Mouse (Mus musculus) cerebellum, postnatal 14 days (tissue): ENCODE results near the gene Map2k6.

Experiments used
- DNase-seq, 2 experiments: peaks; one replicate each; pipeline ENCODE4 v3.0.0; 2021; ENCODE audit warnings: mixed read lengths in 2 of 2

The Map2k6 gene

DNA sequence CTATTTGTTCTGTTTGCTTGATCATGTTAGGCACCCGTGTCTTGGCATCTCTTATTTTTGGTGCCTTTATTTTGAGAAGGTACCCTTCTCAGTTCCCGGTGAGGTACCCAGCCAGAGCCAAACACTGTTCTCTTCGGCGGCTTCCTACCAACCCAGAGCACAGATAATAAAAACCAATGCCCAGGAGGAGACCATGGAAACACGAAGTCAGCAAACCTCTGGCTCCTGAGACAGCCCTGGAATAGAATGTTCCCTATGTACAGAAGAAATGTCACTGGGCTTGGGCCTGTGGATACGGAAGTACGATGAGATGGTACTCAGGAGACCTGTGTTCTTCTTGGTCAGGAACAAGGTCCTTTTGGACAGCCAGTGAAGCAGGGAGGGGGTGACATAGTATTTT, 89.4 kb downstream of the Map2k6 start:
- DNase-seq: no peak

DNA sequence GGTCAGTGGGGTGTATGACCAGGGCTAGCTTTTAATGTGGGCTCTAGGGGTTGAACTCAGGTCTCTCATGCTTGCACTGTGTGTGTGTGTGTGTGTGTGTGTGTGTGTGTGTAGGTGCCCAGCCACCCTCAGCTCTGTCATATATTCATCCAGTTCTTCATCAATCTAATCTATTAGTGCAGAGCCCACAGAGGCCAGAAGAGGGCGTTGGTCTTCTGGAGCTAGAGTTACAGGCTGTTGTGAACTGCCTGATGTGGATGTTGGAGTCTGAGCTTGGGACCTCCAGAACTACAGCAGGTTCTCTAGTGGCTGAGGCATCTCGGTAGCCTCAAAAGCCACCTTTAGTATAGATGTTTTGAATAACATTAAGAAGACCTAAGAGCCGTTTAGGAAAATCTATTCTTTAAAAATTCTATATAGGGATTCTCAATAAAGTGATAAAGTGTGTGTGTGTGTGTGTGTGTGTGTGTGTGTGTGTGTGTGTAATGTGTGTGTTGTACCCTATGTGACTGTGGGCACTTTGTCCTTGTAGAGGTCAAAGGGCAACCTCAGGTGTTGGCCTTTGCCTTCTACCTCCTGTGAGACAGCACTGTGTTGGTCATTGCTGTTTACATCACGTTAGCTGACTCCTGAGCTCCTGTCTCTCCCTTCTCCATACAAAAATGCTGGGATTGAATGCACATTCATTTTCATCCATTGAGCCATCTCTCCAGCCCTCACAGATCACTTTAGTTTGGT, 96.6 kb downstream of the Map2k6 start:
- DNase-seq: no peak

DNA sequence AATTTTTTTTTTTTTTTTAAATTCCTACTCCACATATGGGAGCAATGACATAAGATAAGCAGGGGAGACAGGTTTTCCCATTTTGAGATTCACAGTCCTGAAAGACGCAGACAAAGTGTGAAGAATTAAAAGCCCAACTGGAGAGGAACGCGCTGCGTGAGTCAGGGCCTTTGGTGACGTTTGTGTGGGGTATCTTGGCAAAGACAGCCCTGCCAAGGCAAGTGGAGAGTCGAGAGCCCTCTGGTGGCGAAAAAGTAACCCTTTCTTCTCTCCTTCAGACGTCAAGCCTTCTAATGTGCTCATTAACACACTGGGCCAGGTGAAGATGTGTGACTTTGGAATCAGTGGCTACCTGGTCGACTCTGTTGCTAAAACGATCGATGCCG, 97.1 kb downstream of the Map2k6 start:
- DNase-seq: peak; percentile 76 to 81

DNA sequence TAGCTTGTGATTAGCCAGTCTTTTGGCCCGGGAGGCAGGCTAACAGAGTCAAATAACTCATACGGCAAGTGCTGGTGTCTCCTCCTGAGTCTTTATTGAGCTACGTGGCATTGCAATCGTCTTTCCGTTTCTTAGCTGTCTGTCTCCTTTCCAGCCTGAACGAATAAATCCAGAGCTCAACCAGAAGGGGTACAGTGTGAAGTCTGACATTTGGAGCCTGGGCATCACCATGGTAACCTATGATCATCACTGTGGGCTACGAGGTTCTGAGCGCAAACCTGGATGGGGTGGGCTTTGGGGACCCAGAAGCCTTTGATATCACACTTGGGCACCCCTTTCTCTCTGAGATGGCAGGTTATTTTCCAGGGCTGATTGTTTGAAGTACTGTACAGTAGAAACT, 98.8 kb downstream of the Map2k6 start:
- no peak for DNase-seq

DNA sequence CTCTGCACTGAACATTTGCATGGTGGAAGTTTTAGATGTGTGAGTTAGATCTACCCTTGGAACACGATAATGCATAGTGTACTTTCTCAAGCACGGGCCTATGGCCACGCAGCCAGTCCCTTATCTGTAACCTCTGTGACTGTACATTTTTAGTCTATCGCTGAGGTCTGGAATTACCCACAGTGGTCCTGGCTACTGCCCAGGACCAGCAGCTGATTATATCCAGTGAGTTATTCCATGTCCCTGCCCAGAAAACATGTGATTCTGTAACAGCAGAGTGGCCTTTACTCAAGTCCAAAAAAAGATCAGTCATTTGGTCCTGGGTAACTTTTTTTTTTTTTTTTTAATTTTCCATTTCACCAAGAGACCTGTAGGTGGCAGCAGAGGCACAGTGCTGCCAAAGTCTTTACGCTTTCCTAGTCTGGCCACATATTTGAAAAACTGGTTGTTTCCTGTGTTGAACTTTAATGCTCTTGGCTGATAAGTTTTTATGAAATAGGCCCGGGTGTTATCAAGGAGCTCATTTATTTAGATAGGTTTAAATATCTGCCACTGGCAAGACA, 99.8 kb downstream of the Map2k6 start:
- DNase-seq: peak; percentile 44 to 62

DNA sequence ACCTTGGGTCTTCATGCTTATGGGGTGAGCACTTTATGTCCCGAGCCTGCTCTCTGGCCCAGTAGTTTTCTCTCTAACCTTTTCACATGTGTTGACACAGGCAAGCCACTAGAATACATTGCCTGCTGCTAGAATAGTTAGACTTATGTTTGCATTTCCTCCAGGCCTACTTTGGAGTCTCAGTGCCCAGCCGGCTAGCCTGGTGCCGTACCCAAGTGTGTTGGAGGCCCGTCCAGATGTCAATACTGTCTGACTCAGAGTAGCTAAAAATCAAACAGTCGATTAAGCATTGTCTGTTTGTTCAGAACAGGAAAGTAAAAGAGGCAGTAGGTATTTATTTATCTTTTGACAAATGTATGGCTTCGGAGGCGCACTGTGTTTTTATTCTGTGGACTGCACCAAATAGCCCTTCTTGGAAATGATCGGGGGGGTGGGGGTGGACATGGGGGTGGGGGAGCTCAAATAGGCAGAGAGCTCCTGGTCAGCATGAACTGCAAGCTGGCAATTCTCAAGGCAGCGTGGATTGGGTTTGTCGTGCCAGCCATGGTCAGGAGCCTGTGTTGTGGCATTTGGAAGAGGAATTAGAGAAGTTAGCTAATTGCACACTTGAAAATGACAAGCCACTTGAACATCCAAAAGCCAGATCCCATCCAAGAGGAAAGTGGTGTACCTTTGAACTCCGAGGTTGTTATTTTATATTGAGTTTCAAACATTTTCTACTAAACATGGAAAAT, 104.2 kb downstream of the Map2k6 start:
- DNase-seq: no peak

DNA sequence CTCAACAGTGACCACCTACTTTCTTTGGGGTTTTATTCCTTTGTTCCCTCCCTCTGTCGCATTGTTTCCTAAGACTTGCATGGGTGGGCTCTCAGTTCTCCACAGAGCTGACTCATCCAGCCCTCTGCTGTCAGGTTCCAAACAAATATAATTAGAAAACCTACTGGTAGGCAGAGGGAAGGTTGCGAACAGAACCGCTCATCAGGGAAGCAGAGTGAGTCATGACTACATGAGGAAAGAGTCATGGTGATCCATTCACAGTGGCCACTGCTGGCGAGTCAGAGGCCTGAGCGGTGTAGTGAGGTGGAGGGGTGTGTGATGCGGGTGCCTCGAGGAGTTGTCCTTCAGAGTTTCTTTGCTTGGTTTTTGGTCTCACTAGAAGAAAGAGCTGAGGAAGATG, 112.5 kb downstream of the Map2k6 start:
- DNase-seq: no peak

DNA sequence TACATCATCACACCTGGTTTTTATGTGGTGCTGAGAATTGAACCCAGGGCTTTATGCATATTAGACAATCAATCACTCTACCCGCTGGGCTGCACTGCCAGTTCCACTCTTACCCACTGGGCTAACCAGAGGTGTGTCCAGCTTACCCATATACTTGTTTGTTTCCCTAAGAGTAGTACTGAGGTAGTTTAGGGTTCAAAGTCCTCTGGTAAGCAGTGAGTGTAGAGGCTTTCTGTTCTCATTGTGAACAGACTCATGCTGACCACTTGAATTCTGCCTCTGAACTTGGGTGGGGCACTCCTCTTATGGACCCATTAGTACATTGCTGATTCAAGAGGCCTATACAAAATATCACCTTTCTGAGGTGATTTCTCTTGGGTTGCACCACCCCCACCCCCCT, 119.7 kb downstream of the Map2k6 start:
- no peak for DNase-seq

DNA sequence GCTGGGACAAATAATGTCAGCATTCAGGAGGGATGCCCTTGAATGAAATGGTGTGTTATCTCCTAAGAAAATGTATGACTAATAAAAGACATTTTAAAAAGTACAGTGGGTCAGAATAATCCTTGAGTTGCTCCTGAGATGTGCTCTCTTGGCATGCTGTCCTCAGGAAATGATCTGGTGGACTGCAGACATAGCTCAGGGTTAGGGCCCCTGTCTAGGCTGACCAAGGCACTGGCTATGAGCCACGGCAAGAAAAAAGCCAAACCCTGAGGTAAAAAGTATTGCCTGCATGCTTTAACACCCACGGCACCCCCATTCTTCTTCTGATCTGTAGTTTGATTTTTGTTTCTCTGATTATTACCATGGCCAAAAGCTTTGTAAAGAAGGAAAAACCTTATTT, 124.0 kb downstream of the Map2k6 start:
- DNase-seq: no peak

DNA sequence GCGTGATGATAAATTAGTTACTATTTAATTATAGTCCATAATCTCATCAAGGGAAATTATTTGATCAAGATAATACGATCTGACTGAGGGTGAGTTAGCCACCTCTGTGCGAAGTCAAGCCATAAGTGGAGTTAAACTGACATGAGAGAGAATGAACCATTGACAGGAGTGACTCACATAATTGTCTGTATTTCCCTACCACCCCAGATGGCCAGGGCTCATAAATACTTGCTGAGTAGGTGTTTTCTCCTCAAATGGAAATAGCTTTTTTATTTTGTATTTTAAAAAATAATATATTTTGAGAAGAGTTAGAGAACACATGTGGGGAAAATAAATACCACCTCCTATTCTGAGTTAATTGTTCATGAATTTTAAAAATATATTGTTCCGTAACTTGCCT, 127.2 kb downstream of the Map2k6 start:
- DNase-seq: no peak

DNA sequence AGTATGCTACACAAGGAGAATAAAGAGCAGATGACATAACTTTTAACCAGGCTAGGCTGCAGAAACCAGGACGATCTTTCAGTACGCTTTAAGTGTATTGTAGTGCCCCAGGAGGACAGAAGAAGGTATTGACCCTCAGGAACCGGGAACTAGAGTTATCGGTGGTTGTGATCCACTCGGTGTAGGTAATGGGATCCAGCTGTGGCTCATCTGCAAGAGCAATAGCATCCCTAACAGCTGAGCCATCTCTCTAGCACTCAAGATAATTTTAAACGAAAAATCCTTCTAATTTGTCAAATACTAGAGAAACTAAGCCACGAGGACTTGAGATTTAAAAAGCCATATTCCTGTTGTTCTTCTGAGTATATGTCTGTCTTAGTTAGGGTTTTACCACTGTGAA, 132.2 kb downstream of the Map2k6 start:
- DNase-seq: no peak

DNA sequence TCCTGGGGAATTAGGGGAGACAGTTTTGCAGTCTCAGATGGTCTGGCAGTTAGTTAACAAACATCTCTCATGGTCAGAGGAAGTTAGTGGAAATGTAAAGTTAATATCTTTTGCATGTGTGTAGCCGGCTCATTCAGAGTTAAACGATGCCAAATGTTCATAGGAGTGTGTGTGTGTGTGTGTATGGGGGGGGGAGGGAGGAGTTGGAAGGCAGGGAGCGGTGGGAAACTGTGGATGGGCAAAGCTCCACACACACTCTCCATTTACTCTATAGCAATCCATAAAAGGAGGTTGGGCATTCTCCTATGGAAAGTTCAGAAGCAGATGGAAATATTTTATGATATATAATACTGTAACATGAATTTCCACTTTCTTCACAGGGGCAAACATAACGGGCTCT, 135.9 kb downstream of the Map2k6 start:
- no peak for DNase-seq

DNA sequence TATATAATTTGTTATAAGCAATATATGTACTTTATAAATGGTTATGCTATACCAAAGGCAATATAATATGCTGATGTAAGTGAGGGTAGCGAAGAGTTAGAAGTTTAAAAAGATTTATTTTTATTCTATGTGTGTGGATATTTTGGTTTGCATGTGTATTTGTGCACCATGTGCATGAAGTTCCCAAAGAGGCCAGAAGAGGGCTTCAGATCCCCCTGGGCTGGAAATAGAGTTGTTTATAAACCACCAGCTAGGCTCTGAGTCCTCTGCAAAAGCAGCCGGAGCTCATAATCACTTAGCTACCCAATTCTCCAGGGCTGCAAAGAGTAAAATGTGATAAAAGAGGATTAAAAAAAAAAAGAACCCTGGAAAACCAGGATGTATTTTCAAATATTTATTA, 137.6 kb downstream of the Map2k6 start:
- peak in 1 of 2 experiments; percentile 36 for DNase-seq

DNA sequence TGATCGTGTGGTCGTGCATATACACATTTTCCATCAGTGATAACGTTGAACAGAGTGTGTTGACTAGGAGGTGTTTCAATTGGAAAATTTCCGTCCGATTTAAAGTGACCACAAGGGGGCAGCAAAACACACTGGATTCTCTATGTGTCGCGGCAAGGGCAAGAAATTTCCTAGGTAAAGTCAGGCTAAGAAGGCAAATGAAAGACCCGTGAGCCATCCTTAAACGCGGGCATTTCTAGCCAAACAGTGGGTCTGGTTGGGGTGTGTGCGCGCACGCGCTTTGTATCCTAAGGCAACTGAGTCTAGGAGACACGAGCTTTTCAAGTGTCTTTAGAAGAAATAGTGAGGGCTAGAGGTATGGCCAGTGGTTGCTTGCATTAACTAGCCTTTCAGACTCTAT, 138.7 kb downstream of the Map2k6 start:
- peak; percentile 86 to 89 for DNase-seq

DNA sequence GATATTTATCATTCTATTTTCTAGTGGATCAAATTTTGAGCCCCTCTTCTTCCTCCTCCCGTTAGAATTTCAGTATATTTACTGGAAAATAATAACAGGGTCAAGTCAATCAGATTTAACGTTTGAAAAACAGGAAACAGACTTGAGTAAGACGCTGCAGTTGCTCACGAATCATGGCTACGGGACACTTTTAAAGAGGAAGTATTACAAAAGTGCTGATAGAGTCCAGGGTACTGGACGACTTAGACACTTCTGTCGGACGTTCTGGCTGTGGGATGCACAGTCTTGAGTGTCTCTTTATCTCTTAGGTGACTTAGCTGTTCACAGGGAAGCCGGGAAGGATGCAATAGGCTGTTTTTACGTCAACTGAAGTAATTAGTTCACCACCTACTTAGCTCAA, 139.3 kb downstream of the Map2k6 start:
- no peak for DNase-seq

DNA sequence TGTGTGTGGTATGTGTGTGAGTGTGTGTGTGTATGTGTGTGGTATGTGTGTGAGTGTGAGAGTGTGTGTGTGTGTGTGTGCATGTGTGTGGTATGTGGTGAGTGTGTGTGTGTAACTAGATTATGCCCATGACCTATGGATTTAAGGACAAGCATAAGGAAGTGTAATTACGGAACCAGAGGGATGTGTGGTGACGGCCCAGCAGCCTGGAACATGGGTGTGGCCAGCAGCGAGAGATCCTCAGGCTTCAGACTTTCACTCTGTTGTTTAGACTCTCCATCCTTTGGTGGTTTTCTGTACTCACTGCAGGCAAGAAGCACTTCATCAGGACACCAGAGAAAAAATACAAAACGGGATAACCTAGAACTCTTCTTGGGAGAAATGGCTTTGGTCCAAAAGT, 143.0 kb downstream of the Map2k6 start:
- DNase-seq: no peak

DNA sequence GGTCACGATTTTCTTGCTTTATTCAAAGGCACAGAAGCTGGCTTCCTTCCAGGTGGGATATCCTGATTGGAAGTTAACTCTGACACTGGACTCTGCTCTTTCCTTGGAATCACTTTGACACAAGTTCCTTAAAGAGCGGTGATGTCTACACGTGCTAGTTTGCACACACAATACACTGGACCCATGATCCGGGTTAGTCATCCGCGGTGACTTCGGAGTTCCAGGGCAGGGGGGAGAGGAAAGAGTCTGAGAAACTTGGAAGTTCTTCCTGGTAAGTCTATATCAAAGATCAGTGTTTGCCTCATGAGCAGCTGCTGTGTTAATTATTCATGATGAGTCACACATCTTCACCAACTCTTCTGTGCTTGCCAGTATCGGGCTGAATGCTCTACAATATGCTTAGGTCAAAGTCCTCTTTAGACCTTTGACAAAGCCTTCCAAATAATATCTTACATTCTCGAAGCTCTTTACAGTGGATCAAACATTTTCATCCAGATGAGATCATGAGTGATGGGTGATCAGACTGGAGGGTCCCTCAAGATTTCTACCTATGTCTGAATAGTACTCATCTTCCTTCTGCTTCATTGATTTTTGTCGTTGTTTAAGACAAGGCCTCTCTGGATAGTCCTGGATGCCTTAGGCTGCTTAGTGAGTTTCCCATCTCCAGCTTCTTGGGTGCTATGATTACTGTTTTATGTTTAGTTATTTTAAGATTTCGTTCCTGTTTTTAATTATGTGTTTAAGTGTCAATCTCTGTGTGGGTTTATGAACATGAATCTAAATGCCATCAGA, 145.7 kb downstream of the Map2k6 start:
- no peak for DNase-seq

DNA sequence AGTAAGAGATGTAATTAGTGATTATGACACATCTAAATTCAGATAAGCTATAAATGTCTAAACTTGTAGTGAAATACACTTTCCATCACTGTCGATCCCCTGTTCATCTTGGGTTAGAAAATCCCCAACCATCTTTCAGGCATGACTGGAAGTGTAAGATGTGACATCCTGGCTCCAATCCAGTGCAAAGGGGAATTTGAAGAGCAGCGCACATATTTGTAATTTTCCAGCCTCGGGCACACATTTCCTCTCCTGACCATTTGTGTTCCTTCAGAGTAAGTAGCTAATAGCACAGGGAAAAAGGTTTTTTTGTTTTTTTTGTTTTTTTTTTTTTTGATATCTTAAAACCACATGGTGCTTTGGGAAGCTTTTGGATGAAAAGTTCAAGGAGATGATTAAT, 146.5 kb downstream of the Map2k6 start:
- no peak for DNase-seq

DNA sequence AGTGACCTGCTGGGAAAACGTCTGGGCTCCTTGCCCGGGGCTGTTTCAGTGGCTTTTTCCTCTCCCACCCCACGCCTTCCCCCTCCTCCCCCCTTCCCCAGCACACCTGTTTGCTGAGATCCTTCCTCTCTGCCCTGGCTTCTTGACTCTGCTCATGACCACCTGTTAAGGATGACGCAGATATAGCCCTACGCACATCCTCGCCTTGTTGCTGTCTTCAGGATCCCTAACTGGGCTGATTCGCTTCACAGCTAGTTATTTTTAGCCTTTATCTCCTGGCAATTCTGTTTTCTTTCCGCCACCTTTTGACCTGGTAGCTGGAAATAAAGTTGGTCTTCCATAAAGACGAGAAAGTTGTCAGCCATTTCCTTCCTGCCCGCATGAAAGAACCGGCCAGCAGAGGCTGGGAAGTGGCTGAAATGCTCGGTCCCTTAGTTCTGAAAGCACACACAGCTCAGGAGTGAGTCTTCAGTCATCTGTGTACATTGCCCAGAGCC, 152.6 kb downstream of the Map2k6 start:
- no peak for DNase-seq

DNA sequence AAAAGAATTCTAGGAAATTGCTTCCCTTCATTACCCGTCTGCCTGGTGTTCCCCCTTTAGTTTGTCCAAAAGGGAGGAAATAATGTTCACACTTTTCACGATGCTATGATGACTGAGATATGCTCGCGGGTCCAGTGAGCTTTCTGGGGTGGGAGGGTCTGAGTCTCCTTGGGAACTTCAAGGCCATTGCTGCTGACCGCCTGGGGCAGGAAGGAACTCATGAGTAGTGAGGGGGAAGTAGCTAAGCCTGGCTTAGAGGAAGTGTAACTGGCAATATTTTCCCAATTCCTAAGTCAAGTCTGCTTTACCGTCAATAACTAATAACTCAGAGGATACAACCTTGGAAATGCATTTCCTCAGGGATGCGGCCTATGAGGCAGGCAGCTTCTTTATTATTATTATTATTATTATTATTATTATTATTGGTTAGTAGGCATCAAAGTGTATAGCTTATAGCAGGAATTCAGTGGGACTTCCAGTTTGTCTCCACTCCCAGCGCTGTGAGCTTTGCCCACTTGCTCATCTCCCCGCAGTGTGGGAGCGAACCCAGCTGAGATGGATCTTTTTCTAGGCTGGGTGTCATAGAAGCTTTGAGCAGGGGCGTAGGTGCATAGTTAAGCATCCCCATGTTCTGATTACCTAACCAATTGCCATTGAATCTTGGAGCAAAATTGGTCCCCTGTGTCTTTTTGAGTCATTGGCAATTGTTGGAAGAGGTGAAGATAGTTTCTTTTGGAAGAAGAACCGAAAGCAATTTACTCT, 163.6 kb downstream of the Map2k6 start:
- DNase-seq: no peak

DNA sequence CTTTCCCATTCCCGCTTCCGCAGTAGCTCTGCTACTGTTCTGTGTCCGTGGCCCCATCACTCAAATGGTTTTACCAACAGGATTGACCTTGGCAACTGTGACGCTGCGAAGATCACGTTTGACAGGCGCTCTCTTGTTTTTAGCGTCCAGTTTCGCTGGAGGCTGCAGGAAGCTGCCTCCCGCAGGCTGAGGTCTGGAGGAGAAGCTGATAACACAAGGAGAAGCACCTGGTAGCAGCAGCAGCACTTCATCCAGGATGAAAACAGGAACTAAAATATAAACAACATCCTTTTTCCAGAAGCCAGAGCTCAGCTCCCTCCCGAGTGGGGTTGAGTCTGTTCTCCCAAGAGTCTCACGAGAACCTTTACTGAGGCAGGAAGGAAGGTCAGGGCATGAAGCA, 164.3 kb downstream of the Map2k6 start:
- DNase-seq: no peak

DNA sequence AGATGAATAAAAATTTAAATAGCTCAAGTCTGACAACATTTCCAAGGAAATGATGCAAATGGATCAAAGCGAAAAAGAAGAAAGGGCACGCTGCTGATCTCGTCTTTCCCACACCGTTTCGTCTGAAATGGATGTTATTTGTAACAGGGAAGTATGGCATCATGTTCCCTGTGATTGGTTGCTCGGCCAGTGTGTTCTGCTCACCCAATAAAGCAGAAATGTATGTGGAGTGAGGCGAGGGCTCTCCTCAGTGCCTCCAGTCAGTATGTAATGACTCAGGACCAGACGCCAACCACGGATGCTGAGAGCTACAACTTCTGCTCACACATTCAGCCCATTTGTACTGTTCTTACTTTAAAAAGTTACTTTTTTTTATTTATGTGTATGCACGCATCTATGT, 164.9 kb downstream of the Map2k6 start:
- no peak for DNase-seq

DNA sequence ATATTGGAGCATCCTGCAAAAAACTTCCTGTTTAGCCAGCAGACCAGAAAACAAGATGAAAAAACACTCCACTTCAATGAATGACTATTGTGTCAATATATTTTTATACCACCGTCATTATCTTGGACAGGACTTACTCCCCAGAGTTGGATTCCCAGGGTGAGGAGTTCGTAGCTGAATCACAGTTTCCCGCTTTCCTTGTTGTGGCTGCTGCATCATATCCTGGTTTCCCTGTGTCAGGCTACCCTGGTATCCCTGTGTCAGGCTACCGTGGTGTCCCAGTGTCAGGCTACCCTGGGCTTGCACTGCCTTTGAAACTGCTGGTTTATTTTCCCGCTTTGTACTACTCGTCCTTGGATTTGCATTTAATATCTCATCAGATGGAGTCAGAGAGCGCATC, 167.4 kb downstream of the Map2k6 start:
- DNase-seq: no peak
